Mouse (Mus musculus): ENCODE results near the gene Lamtor4. TPM values are rescaled to one million over a fixed set of nuclear protein-coding genes. Genes with fewer than 3 reads are reported as not detected.

The Lamtor4 gene
- total and polyA plus RNA-seq, 2 experiments from 2014 or later, result 101 to 102 TPM

DNA sequence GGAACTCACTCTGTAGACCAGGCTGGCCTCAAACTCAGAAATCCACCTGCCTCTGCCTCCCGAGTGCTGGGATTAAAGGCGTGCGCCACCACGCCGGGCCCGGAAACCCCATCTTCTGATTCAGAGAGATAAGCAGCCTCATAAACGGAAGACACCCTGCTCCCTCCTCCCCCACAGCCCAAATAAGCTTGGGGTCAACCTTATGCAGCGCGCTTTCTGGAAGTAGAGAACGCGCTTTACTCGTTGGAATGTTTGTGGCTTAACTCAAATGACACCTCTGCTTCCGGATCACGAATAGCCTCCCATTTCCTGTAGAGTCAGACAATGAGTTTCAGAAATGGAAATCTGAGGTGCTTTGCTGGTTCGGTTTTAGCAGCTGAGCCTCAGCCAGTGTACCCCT, 25.5 kb downstream of the Lamtor4 start:
- Histone ChIP-seq H3K27ac (ENCODE audit: low read depth) (no peak overlapping the region), H3K9me3 (replicated peaks; ENCODE audit: control insufficient read depth, low read length) (no peaks in the 10 kb centered on the region), H3K4me3 (ENCODE audit: low read depth, low read length) (no peak overlapping the region), H3K27me3 (ENCODE audit: control insufficient read depth, insufficient read depth, low read length) (no peaks in the 10 kb centered on the region), H3K4me1 (ENCODE audit: control insufficient read depth, insufficient read depth) (0 out of 2 replicates have a peak, but pooled peaks cover 4% of the 10 kb centered on the region), H3K36me3 (replicated peaks; ENCODE audit: control insufficient read depth, insufficient read depth, low read length) (no peaks in the 10 kb centered on the region), H3K4me2 (ENCODE audit: low read depth, low read length) (no peak overlapping the region), H3K9ac (replicated peaks; ENCODE audit: low read depth, low read length) (no peak overlapping the region)
- TF ChIP-seq CTCF (IDR thresholded peaks at IDR 0.05; ENCODE audit: low read depth) (no peak), EP300 (IDR thresholded peaks at IDR 0.05; ENCODE audit: low read depth) (no peak)
- DNase-seq (ENCODE audit: low spot score) (no peak), ATAC-seq (ENCODE audit: insufficient read depth, low read depth) (no peak)
- WGBS, result 87% methylated on average over 15 of the region's 15 CpGs

DNA sequence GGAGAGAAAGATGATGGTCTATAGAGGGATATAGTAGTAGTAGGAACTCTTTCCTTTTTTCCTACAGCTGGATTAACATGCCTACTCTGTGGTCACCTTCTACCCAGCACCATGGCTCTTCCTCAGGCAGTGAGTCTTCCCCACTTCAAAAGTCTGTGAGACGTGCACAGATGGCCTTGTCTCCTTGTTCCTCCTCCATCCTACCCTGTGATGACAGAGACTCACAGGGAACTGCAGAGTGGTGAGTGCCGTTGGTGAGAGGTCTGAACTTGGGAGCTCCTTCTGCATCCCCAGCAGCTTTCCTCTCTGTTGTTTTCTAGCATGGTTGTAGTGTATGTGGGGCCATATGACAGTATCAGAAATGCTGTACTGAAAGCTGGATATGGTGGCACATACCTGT, 26.5 kb downstream of the Lamtor4 start:
- no peaks in the 10 kb centered on the region for H3K27me3 ChIP-seq (ENCODE audit: control insufficient read depth, insufficient read depth, low read length)
- DNase-seq (ENCODE audit: low spot score) (no peak), ATAC-seq (ENCODE audit: insufficient read depth, low read depth) (no peak)
- no peaks in the 10 kb centered on the region for H3K36me3 ChIP-seq (replicated peaks; ENCODE audit: control insufficient read depth, insufficient read depth, low read length)
- no peaks in the 10 kb centered on the region for H3K9me3 ChIP-seq (replicated peaks; ENCODE audit: control insufficient read depth, low read length)
- no peak overlapping the region for H3K27ac ChIP-seq (ENCODE audit: low read depth)
- H3K4me2 ChIP-seq (ENCODE audit: low read depth, low read length), result no peak overlapping the region
- no peak overlapping the region for H3K4me3 ChIP-seq (ENCODE audit: low read depth, low read length)
- TF ChIP-seq EP300 (IDR thresholded peaks at IDR 0.05; ENCODE audit: low read depth), result no peak
- no peak for TF ChIP-seq CTCF (IDR thresholded peaks at IDR 0.05; ENCODE audit: low read depth)
- 56% methylated on average over 2 of the region's 2 CpGs for WGBS
- H3K4me1 ChIP-seq (ENCODE audit: control insufficient read depth, insufficient read depth), result 0 out of 2 replicates have a peak, but pooled peaks cover 4% of the 10 kb centered on the region
- no peak overlapping the region for H3K9ac ChIP-seq (replicated peaks; ENCODE audit: low read depth, low read length)

DNA sequence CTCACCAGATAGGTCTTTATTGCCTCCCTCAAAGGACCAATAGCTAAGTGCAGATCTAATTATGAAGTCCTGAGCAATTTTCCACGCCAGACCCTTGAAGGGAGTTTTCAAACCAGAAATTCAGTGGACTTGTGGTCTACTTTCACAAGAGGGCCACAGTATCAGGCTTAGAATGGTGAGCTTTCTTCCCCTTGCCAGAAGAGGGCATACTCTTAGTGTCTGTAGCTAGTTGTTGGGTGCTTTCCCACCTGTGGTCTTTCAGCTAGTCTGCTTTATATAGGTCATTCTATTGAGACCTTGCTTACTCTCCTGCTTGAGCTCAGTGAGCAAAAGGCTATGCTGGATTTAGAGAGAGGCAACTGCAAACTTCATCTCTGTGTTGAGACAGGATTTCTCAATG, 28.3 kb downstream of the Lamtor4 start:
- 41% methylated on average over 1 of the region's 1 CpGs for WGBS
- H3K27me3 ChIP-seq (ENCODE audit: control insufficient read depth, insufficient read depth, low read length), result no peaks in the 10 kb centered on the region
- no peaks in the 10 kb centered on the region for H3K36me3 ChIP-seq (replicated peaks; ENCODE audit: control insufficient read depth, insufficient read depth, low read length)
- H3K27ac ChIP-seq (ENCODE audit: low read depth), result no peak overlapping the region
- no peak for TF ChIP-seq CTCF (IDR thresholded peaks at IDR 0.05; ENCODE audit: low read depth)
- TF ChIP-seq EP300 (IDR thresholded peaks at IDR 0.05; ENCODE audit: low read depth), result no peak
- no peaks in the 10 kb centered on the region for H3K9me3 ChIP-seq (replicated peaks; ENCODE audit: control insufficient read depth, low read length)
- no peak overlapping the region for H3K9ac ChIP-seq (replicated peaks; ENCODE audit: low read depth, low read length)
- DNase-seq (ENCODE audit: low spot score), result no peak
- H3K4me1 ChIP-seq (ENCODE audit: control insufficient read depth, insufficient read depth), result 0 out of 2 replicates have a peak, but pooled peaks cover 4% of the 10 kb centered on the region
- no peak for ATAC-seq (ENCODE audit: insufficient read depth, low read depth)
- no peak overlapping the region for H3K4me3 ChIP-seq (ENCODE audit: low read depth, low read length)
- H3K4me2 ChIP-seq (ENCODE audit: low read depth, low read length), result no peak overlapping the region

DNA sequence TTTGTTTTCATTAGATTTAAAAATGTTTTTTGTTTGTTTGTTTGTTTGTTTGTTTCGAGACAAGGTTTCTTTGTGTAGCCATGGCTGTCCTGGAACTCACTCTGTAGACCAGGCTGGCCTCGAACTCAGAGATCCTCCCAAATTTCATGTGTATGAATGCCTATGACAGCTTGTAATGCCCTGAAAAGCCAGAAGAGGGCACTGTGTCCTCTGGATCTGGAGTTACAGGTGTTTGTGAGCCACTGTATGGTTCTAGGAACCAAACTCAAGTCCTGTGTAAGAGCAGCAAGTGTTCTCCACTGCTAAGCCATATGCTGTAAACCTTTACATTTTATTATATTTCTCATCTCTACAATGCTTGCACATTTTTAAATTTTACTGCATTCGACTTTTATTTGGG, 32.6 kb downstream of the Lamtor4 start:
- DNase-seq (ENCODE audit: low spot score), result no peak
- H3K4me2 ChIP-seq (ENCODE audit: low read depth, low read length), result no peak overlapping the region
- WGBS, result 74% methylated on average over 3 of the region's 3 CpGs
- no peaks in the 10 kb centered on the region for H3K36me3 ChIP-seq (replicated peaks; ENCODE audit: control insufficient read depth, insufficient read depth, low read length)
- no peaks in the 10 kb centered on the region for H3K4me1 ChIP-seq (ENCODE audit: control insufficient read depth, insufficient read depth)
- H3K4me3 ChIP-seq (ENCODE audit: low read depth, low read length), result no peak overlapping the region
- TF ChIP-seq EP300 (IDR thresholded peaks at IDR 0.05; ENCODE audit: low read depth) (no peak), CTCF (IDR thresholded peaks at IDR 0.05; ENCODE audit: low read depth) (no peak)
- no peaks in the 10 kb centered on the region for H3K27me3 ChIP-seq (ENCODE audit: control insufficient read depth, insufficient read depth, low read length)
- H3K27ac ChIP-seq (ENCODE audit: low read depth), result no peak overlapping the region
- no peak overlapping the region for H3K9ac ChIP-seq (replicated peaks; ENCODE audit: low read depth, low read length)
- no peak for ATAC-seq (ENCODE audit: insufficient read depth, low read depth)
- no peaks in the 10 kb centered on the region for H3K9me3 ChIP-seq (replicated peaks; ENCODE audit: control insufficient read depth, low read length)

DNA sequence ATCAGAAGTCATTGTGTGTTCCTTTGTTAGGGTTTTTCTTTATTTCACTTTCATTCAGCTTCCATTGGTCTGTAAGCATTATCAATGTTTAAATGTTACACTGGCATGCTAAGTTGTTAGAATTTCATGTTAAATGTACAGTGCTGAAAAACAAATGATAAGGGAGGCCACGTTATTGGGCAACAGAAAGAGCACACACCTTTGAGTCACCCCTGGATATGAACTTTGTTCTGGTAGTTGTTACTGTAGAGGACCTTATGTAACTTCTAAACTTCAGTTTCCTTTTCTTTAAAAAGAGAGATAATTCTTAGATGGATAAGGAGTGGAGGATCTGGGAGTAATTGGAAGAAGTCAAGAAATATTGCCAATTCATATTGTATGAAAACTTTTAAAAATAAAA, 36.4 kb downstream of the Lamtor4 start:
- DNase-seq (ENCODE audit: low spot score), result no peak
- 58% methylated on average over 1 of the region's 1 CpGs for WGBS
- Histone ChIP-seq H3K9ac (replicated peaks; ENCODE audit: low read depth, low read length) (no peak overlapping the region), H3K4me1 (ENCODE audit: control insufficient read depth, insufficient read depth) (no peaks in the 10 kb centered on the region), H3K4me2 (ENCODE audit: low read depth, low read length) (no peak overlapping the region), H3K4me3 (ENCODE audit: low read depth, low read length) (no peak overlapping the region), H3K36me3 (replicated peaks; ENCODE audit: control insufficient read depth, insufficient read depth, low read length) (no peaks in the 10 kb centered on the region), H3K27me3 (ENCODE audit: control insufficient read depth, insufficient read depth, low read length) (no peaks in the 10 kb centered on the region), H3K9me3 (replicated peaks; ENCODE audit: control insufficient read depth, low read length) (no peaks in the 10 kb centered on the region), H3K27ac (ENCODE audit: low read depth) (no peak overlapping the region)
- no peak for ATAC-seq (ENCODE audit: insufficient read depth, low read depth)
- no peak for TF ChIP-seq EP300 (IDR thresholded peaks at IDR 0.05; ENCODE audit: low read depth)
- no peak for TF ChIP-seq CTCF (IDR thresholded peaks at IDR 0.05; ENCODE audit: low read depth)

DNA sequence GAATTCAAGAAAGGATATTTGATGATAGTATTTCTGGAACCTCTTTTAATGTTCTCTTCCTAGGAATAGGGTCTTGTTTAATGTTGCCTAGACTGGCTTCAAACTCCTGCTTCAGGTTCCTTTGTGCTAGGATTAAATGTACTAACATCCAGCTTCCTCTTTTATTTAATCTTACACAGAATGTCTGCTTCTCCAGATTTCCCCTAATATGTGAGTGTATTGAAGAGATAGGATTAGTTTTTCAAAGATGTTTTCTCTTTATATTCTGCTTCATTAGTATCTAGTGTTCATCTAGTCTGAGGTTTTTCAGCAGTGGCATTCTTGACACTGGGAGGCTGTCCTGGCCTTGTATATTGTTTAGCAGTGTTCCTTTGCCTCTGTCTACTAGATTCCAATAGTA, 38.9 kb downstream of the Lamtor4 start:
- H3K36me3 ChIP-seq (replicated peaks; ENCODE audit: control insufficient read depth, insufficient read depth, low read length), result no peaks in the 10 kb centered on the region
- H3K27ac ChIP-seq (ENCODE audit: low read depth), result no peak overlapping the region
- TF ChIP-seq CTCF (IDR thresholded peaks at IDR 0.05; ENCODE audit: low read depth) (no peak), EP300 (IDR thresholded peaks at IDR 0.05; ENCODE audit: low read depth) (no peak)
- no peaks in the 10 kb centered on the region for H3K9me3 ChIP-seq (replicated peaks; ENCODE audit: control insufficient read depth, low read length)
- ATAC-seq (ENCODE audit: insufficient read depth, low read depth) (no peak), DNase-seq (ENCODE audit: low spot score) (no peak)
- H3K4me1 ChIP-seq (ENCODE audit: control insufficient read depth, insufficient read depth), result no peaks in the 10 kb centered on the region
- H3K4me3 ChIP-seq (ENCODE audit: low read depth, low read length), result no peak overlapping the region
- no peaks in the 10 kb centered on the region for H3K27me3 ChIP-seq (ENCODE audit: control insufficient read depth, insufficient read depth, low read length)
- no peak overlapping the region for H3K4me2 ChIP-seq (ENCODE audit: low read depth, low read length)
- H3K9ac ChIP-seq (replicated peaks; ENCODE audit: low read depth, low read length), result no peak overlapping the region

Measured in heart, postnatal 0 days (tissue).